Mouse (Mus musculus): ENCODE measurements around the gene Gdf5. TPM values are rescaled to one million over a fixed set of nuclear protein-coding genes. Genes with fewer than 3 reads are reported as not detected.

The Gdf5 gene
- polyA plus RNA-seq, 1 experiment from 2014 or later = 0.70 TPM

- H3K9me3 ChIP-seq (ENCODE audit: control insufficient read depth, low read length) = no peaks in the 10 kb centered on the region
- ATAC-seq (ENCODE audit: low FRiP score, low TSS enrichment) (no peak), DNase-seq (peak; percentile 78)
- WGBS = 42% methylated on average over 1 of the region's 1 CpGs
- no peak overlapping the region for H3K27ac ChIP-seq (replicated peaks; ENCODE audit: low read depth, low read length)
- no peak overlapping the region for H3K9ac ChIP-seq (replicated peaks; ENCODE audit: low read length)
- no peak overlapping the region for H3K4me3 ChIP-seq (replicated peaks; ENCODE audit: low read depth, low read length)
- no peaks in the 10 kb centered on the region for H3K4me1 ChIP-seq (ENCODE audit: control insufficient read depth, insufficient read depth, low read length)
- H3K4me2 ChIP-seq (ENCODE audit: low read length) = no peak overlapping the region
- no peaks in the 10 kb centered on the region for H3K27me3 ChIP-seq (ENCODE audit: control insufficient read depth, insufficient read depth, low read length)
- H3K36me3 ChIP-seq (ENCODE audit: control insufficient read depth, insufficient read depth, low read length) = peaks cover 47% of the 10 kb centered on the region
These were observed 17.8 kb upstream of the Gdf5 start for GRCm38 (mm10) chr2:155962991-155963390.

GRCm38 (mm10) chr2:155961862-155962261 is 16.7 kb upstream of the Gdf5 start:
- ATAC-seq (ENCODE audit: low FRiP score, low TSS enrichment) (no peak), DNase-seq (no peak)
- H3K36me3 ChIP-seq (ENCODE audit: control insufficient read depth, insufficient read depth, low read length) = peaks cover 36% of the 10 kb centered on the region
- H3K4me3 ChIP-seq (replicated peaks; ENCODE audit: low read depth, low read length) = no peak overlapping the region
- 70% methylated on average over 10 of the region's 10 CpGs for WGBS
- no peaks in the 10 kb centered on the region for H3K27me3 ChIP-seq (ENCODE audit: control insufficient read depth, insufficient read depth, low read length)
- peaks cover 5% of the 10 kb centered on the region; the same call in 1 of the 2 replicates for H3K4me1 ChIP-seq (ENCODE audit: control insufficient read depth, insufficient read depth, low read length)
- H3K4me2 ChIP-seq (ENCODE audit: low read length) = no peak overlapping the region
- H3K9me3 ChIP-seq (ENCODE audit: control insufficient read depth, low read length) = no peaks in the 10 kb centered on the region
- H3K27ac ChIP-seq (replicated peaks; ENCODE audit: low read depth, low read length) = no peak overlapping the region
- no peak overlapping the region for H3K9ac ChIP-seq (replicated peaks; ENCODE audit: low read length)

GRCm38 (mm10) chr2:155959981-155960380 is 14.8 kb upstream of the Gdf5 start:
- H3K4me1 ChIP-seq (ENCODE audit: control insufficient read depth, insufficient read depth, low read length) = peaks cover 5% of the 10 kb centered on the region; the same call in 1 of the 2 replicates
- no peak overlapping the region for H3K4me2 ChIP-seq (ENCODE audit: low read length)
- no peak overlapping the region for H3K4me3 ChIP-seq (replicated peaks; ENCODE audit: low read depth, low read length)
- 93% methylated on average over 5 of the region's 5 CpGs for WGBS
- no peaks in the 10 kb centered on the region for H3K9me3 ChIP-seq (ENCODE audit: control insufficient read depth, low read length)
- no peak overlapping the region for H3K27ac ChIP-seq (replicated peaks; ENCODE audit: low read depth, low read length)
- ATAC-seq (ENCODE audit: low FRiP score, low TSS enrichment) (no peak), DNase-seq (no peak)
- peaks cover 23% of the 10 kb centered on the region for H3K36me3 ChIP-seq (ENCODE audit: control insufficient read depth, insufficient read depth, low read length)
- H3K27me3 ChIP-seq (ENCODE audit: control insufficient read depth, insufficient read depth, low read length) = no peaks in the 10 kb centered on the region
- H3K9ac ChIP-seq (replicated peaks; ENCODE audit: low read length) = no peak overlapping the region

GRCm38 (mm10) chr2:155956134-155957059 is 11.2 kb upstream of the Gdf5 start, which contains the start of gene Cep250:
TSS of gene Cep250 (plus strand) at chr2:155956458.
- peak within 1 kb of the TSS; percentile 75 for H3K4me2 ChIP-seq (ENCODE audit: low read length)
- ATAC-seq (ENCODE audit: low FRiP score, low TSS enrichment) (peak; percentile 95), DNase-seq (peak; percentile 95)
- H3K9ac ChIP-seq (replicated peaks; ENCODE audit: low read length) = peak within 1 kb of the TSS; percentile 91
- no peaks in the 10 kb centered on the region for H3K27me3 ChIP-seq (ENCODE audit: control insufficient read depth, insufficient read depth, low read length)
- WGBS = under 1% methylated on average over 59 of the region's 59 CpGs
- no peaks in the 10 kb centered on the region for H3K36me3 ChIP-seq (ENCODE audit: control insufficient read depth, insufficient read depth, low read length)
- H3K9me3 ChIP-seq (ENCODE audit: control insufficient read depth, low read length) = no peaks in the 10 kb centered on the region
- H3K4me3 ChIP-seq (replicated peaks; ENCODE audit: low read depth, low read length) = peak within 1 kb of the TSS; percentile 91
- H3K4me1 ChIP-seq (ENCODE audit: control insufficient read depth, insufficient read depth, low read length) = peaks cover 5% of the 10 kb centered on the region; the same call in 1 of the 2 replicates
- H3K27ac ChIP-seq (replicated peaks; ENCODE audit: low read depth, low read length) = peak within 1 kb of the TSS; percentile 87

GRCm38 (mm10) chr2:155952006-155952405 is 6.8 kb upstream of the Gdf5 start:
- Histone ChIP-seq H3K9ac (replicated peaks; ENCODE audit: low read length) (no peak overlapping the region), H3K27ac (replicated peaks; ENCODE audit: low read depth, low read length) (no peak overlapping the region), H3K4me2 (ENCODE audit: low read length) (no peak overlapping the region), H3K4me1 (ENCODE audit: control insufficient read depth, insufficient read depth, low read length) (no peaks in the 10 kb centered on the region; the same call in 1 of the 2 replicates), H3K9me3 (ENCODE audit: control insufficient read depth, low read length) (no peaks in the 10 kb centered on the region), H3K27me3 (ENCODE audit: control insufficient read depth, insufficient read depth, low read length) (no peaks in the 10 kb centered on the region), H3K4me3 (replicated peaks; ENCODE audit: low read depth, low read length) (no peak overlapping the region), H3K36me3 (ENCODE audit: control insufficient read depth, insufficient read depth, low read length) (no peaks in the 10 kb centered on the region)
- DNase-seq (peak; percentile 84), ATAC-seq (ENCODE audit: low FRiP score, low TSS enrichment) (no peak)

GRCm38 (mm10) chr2:155949362-155949761 is 4.2 kb upstream of the Gdf5 start:
- H3K4me3 ChIP-seq (replicated peaks; ENCODE audit: low read depth, low read length) = no peak overlapping the region
- H3K9me3 ChIP-seq (ENCODE audit: control insufficient read depth, low read length) = no peaks in the 10 kb centered on the region
- H3K4me2 ChIP-seq (ENCODE audit: low read length) = no peak overlapping the region
- H3K27ac ChIP-seq (replicated peaks; ENCODE audit: low read depth, low read length) = no peak overlapping the region
- H3K4me1 ChIP-seq (ENCODE audit: control insufficient read depth, insufficient read depth, low read length) = 0 out of 2 replicates have a peak, but pooled peaks cover 5% of the 10 kb centered on the region
- ATAC-seq (ENCODE audit: low FRiP score, low TSS enrichment) (no peak), DNase-seq (peak; percentile 53)
- no peak overlapping the region for H3K9ac ChIP-seq (replicated peaks; ENCODE audit: low read length)
- no peaks in the 10 kb centered on the region for H3K36me3 ChIP-seq (ENCODE audit: control insufficient read depth, insufficient read depth, low read length)
- no peaks in the 10 kb centered on the region for H3K27me3 ChIP-seq (ENCODE audit: control insufficient read depth, insufficient read depth, low read length)
- WGBS = 23% methylated on average over 6 of the region's 6 CpGs

- Histone ChIP-seq H3K36me3 (ENCODE audit: control insufficient read depth, insufficient read depth, low read length) (no peaks in the 10 kb centered on the region), H3K4me2 (ENCODE audit: low read length) (no peak overlapping the region), H3K9ac (replicated peaks; ENCODE audit: low read length) (no peak overlapping the region), H3K4me3 (replicated peaks; ENCODE audit: low read depth, low read length) (no peak overlapping the region), H3K27me3 (ENCODE audit: control insufficient read depth, insufficient read depth, low read length) (no peaks in the 10 kb centered on the region), H3K4me1 (ENCODE audit: control insufficient read depth, insufficient read depth, low read length) (peaks cover 13% of the 10 kb centered on the region; the same call in 1 of the 2 replicates), H3K9me3 (ENCODE audit: control insufficient read depth, low read length) (no peaks in the 10 kb centered on the region), H3K27ac (replicated peaks; ENCODE audit: low read depth, low read length) (no peak overlapping the region)
- DNase-seq = no peak
- 72% methylated on average over 5 of the region's 5 CpGs for WGBS
- no peak for ATAC-seq (ENCODE audit: low FRiP score, low TSS enrichment)
These were observed 2.3 kb upstream of the Gdf5 start for GRCm38 (mm10) chr2:155947390-155948002.

GRCm38 (mm10) chr2:155946499-155946898 is 1.3 kb upstream of the Gdf5 start:
- H3K9ac ChIP-seq (replicated peaks; ENCODE audit: low read length) = no peak overlapping the region
- 3% methylated on average over 4 of the region's 4 CpGs for WGBS
- DNase-seq (peak; percentile 11), ATAC-seq (ENCODE audit: low FRiP score, low TSS enrichment) (no peak)
- H3K9me3 ChIP-seq (ENCODE audit: control insufficient read depth, low read length) = no peaks in the 10 kb centered on the region
- H3K4me3 ChIP-seq (replicated peaks; ENCODE audit: low read depth, low read length) = no peak overlapping the region
- H3K4me1 ChIP-seq (ENCODE audit: control insufficient read depth, insufficient read depth, low read length) = peaks cover 13% of the 10 kb centered on the region; the same call in 1 of the 2 replicates
- H3K27ac ChIP-seq (replicated peaks; ENCODE audit: low read depth, low read length) = no peak overlapping the region
- H3K27me3 ChIP-seq (ENCODE audit: control insufficient read depth, insufficient read depth, low read length) = no peaks in the 10 kb centered on the region
- H3K4me2 ChIP-seq (ENCODE audit: low read length) = no peak overlapping the region
- H3K36me3 ChIP-seq (ENCODE audit: control insufficient read depth, insufficient read depth, low read length) = no peaks in the 10 kb centered on the region
